16 mouse cellular contexts compared by ENCODE assay signal in the genomic region with DNA sequence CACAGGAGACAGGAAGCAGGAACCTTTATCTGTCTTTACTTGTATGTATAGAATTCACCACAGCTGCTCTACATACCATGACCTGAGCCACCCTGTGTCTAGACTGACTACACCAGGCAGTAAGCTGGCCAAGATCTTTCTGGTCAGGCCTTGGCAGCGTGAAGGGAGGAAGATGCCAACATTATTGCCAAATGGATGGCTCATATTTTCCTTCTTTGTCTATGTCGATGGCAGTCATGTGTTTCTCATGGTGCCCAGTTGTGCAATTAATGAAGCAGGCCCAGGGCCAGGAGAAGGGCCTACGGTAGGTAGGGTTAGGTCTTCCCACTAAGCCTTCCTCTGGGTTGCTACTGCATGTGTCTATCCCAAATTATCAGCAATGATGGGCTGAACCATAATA.
DNase-seq lines count a peak whose midpoint lies in the region; ATAC-seq and TF ChIP-seq lines count a peak whose summit lies in the region.
"Had no signal": no experiment of that assay in that cellular context is flagged by ENCODE, and none has a peak within 500 bp of the region (broad histone marks: within the 10 kb centered on the region; RNA-seq: fewer than 3 reads in every experiment).

No protein-coding gene starts in this region.

- H3K9me3 ChIP-seq in midbrain, postnatal 0 days (ENCODE audit: low read length): no peaks in the 10 kb centered on the region
- no peaks in the 10 kb centered on the region for H3K9me3 ChIP-seq in midbrain, embryonic 13.5 days
- no peaks in the 10 kb centered on the region for H3K9me3 ChIP-seq in intestine, postnatal 0 days (ENCODE audit: control insufficient read depth)
- H3K9me3 ChIP-seq: heart, embryonic 15.5 days; hindbrain, embryonic 10.5 days; intestine, embryonic 15.5 days; liver, embryonic 13.5 days; midbrain, embryonic 12.5 days had no signal

- WGBS in midbrain, postnatal 0 days: 93% methylated on average over 3 of the region's 3 CpGs
- whole genome bisulfite sequencing in midbrain, embryonic 13.5 days: 86% methylated on average over 3 of the region's 3 CpGs
- WGBS in intestine, postnatal 0 days: 90% methylated on average over 3 of the region's 3 CpGs

- H3K36me3 ChIP-seq in midbrain, postnatal 0 days (ENCODE audit: insufficient read depth, low read length): no peaks in the 10 kb centered on the region
- no peaks in the 10 kb centered on the region for H3K36me3 ChIP-seq in midbrain, embryonic 13.5 days
- H3K36me3 ChIP-seq in myocyte (ENCODE audit: control insufficient read depth, insufficient read depth): no peaks in the 10 kb centered on the region
- no peaks in the 10 kb centered on the region for H3K36me3 ChIP-seq in intestine, postnatal 0 days (ENCODE audit: control insufficient read depth, insufficient read depth)
- H3K36me3 ChIP-seq: heart, embryonic 15.5 days; hindbrain, embryonic 10.5 days; intestine, embryonic 15.5 days; liver, embryonic 13.5 days; midbrain, embryonic 12.5 days had no signal

- TF ChIP-seq POLR2A in myocyte (IDR thresholded peaks at IDR 0.05; ENCODE audit: insufficient read length, low read depth): no peak

- peak; percentile 39 for DNase-seq in gastrocnemius, adult 18-20 months (ENCODE audit: low spot score)
- DNase-seq in gastrocnemius, postnatal 14 days: no peak
- DNase-seq in midbrain, postnatal 0 days (ENCODE audit: low spot score): peak; percentile 25
- peak; percentile 53 for DNase-seq in adrenal gland, postnatal 25 days
- no peak for DNase-seq in layer of hippocampus, adult 8-10 months (ENCODE audit: low spot score in 2 of 2)
- DNase-seq: cerebellum, adult 8-10 months; liver, embryonic 13.5 days; thymus, adult 18-20 months had no signal

- H3K27ac ChIP-seq in midbrain, postnatal 0 days (ENCODE audit: low read depth, low read length): no peak overlapping the region
- H3K27ac ChIP-seq in midbrain, embryonic 13.5 days: no peak overlapping the region
- no peak overlapping the region for H3K27ac ChIP-seq in intestine, postnatal 0 days (ENCODE audit: low read depth, low read length)
- H3K27ac ChIP-seq: heart, embryonic 15.5 days; hindbrain, embryonic 10.5 days; intestine, embryonic 15.5 days; liver, embryonic 13.5 days; midbrain, embryonic 12.5 days had no signal

- H3K4me3 ChIP-seq in midbrain, postnatal 0 days (ENCODE audit: low read depth, low read length): no peak overlapping the region
- H3K4me3 ChIP-seq in midbrain, embryonic 13.5 days (replicated peaks): no peak overlapping the region
- H3K4me3 ChIP-seq in myocyte: no peak overlapping the region
- H3K4me3 ChIP-seq in intestine, postnatal 0 days (ENCODE audit: low read depth, low read length): no peak overlapping the region
- H3K4me3 ChIP-seq: heart, embryonic 15.5 days; hindbrain, embryonic 10.5 days; intestine, embryonic 15.5 days; liver, embryonic 13.5 days; midbrain, embryonic 12.5 days had no signal

- H3ac ChIP-seq in myocyte (ENCODE audit: control insufficient read depth, insufficient read length): no peak overlapping the region

- H3K27me3 ChIP-seq in midbrain, postnatal 0 days (ENCODE audit: insufficient read depth, low read length): no peaks in the 10 kb centered on the region
- H3K27me3 ChIP-seq in midbrain, embryonic 13.5 days: no peaks in the 10 kb centered on the region
- no peaks in the 10 kb centered on the region for H3K27me3 ChIP-seq in myocyte (ENCODE audit: control insufficient read depth, insufficient read depth, insufficient read length)
- H3K27me3 ChIP-seq in intestine, postnatal 0 days (replicated peaks; ENCODE audit: control insufficient read depth, insufficient read depth, low read length): no peaks in the 10 kb centered on the region
- H3K27me3 ChIP-seq: heart, embryonic 15.5 days; intestine, embryonic 15.5 days; liver, embryonic 13.5 days; midbrain, embryonic 12.5 days had no signal

- TF ChIP-seq CTCF in midbrain, postnatal 0 days (IDR thresholded peaks at IDR 0.05): no peak
- TF ChIP-seq CTCF in intestine, postnatal 0 days (IDR thresholded peaks at IDR 0.05; ENCODE audit: low read depth): no peak

- intact Hi-C loops in gastrocnemius, postnatal 14 days (cut with DNase I; ENCODE audit: low total_unique reads): no loop called here

- no peaks in the 10 kb centered on the region for H3K79me2 ChIP-seq in myocyte (ENCODE audit: control insufficient read depth, insufficient read depth)

- no peak overlapping the region for H3K4me2 ChIP-seq in midbrain, postnatal 0 days (ENCODE audit: low read depth, low read length, poor library complexity, severe bottlenecking)
- H3K4me2 ChIP-seq in midbrain, embryonic 13.5 days (replicated peaks): no peak overlapping the region
- no peak overlapping the region for H3K4me2 ChIP-seq in myocyte (ENCODE audit: low read depth)
- no peak overlapping the region for H3K4me2 ChIP-seq in intestine, postnatal 0 days (replicated peaks; ENCODE audit: low read depth)
- H3K4me2 ChIP-seq: heart, embryonic 15.5 days; intestine, embryonic 15.5 days; liver, embryonic 13.5 days; midbrain, embryonic 12.5 days had no signal

- no peaks in the 10 kb centered on the region for H3K4me1 ChIP-seq in midbrain, postnatal 0 days (ENCODE audit: insufficient read depth, low read length)
- no peaks in the 10 kb centered on the region for H3K4me1 ChIP-seq in midbrain, embryonic 13.5 days (replicated peaks)
- H3K4me1 ChIP-seq in intestine, postnatal 0 days (replicated peaks; ENCODE audit: control insufficient read depth, insufficient read depth, low read length): no peaks in the 10 kb centered on the region
- H3K4me1 ChIP-seq: heart, embryonic 15.5 days; hindbrain, embryonic 10.5 days; intestine, embryonic 15.5 days; liver, embryonic 13.5 days; midbrain, embryonic 12.5 days had no signal

- no peak for ATAC-seq in midbrain, postnatal 0 days (ENCODE audit: low FRiP score)
- ATAC-seq in midbrain, embryonic 13.5 days: no peak
- no peak for ATAC-seq in intestine, postnatal 0 days
- ATAC-seq: intestine, embryonic 15.5 days; lung, postnatal 0 days had no signal

- no peak overlapping the region for H3K9ac ChIP-seq in midbrain, postnatal 0 days (replicated peaks; ENCODE audit: low read length, poor library complexity, severe bottlenecking)
- no peak overlapping the region for H3K9ac ChIP-seq in midbrain, embryonic 13.5 days (replicated peaks)
- H3K9ac ChIP-seq in intestine, postnatal 0 days (ENCODE audit: low read depth, low read length): no peak overlapping the region
- H3K9ac ChIP-seq: heart, embryonic 15.5 days; intestine, embryonic 15.5 days; liver, embryonic 13.5 days; midbrain, embryonic 12.5 days had no signal

TF ChIP-seq in myocyte, 11 proteins besides CTCF, POLR2A, EP300 and RAD21:
- TF ChIP-seq CEBPB (IDR thresholded peaks at IDR 0.05; ENCODE audit: insufficient read depth, poor library complexity, severe bottlenecking) (peak; percentile 76), MYOD1 (IDR thresholded peaks at IDR 0.05; ENCODE audit: control insufficient read depth in 1 of 3, insufficient read length in 2 of 3, low read depth in 2 of 3) (no peak), MAX (IDR thresholded peaks at IDR 0.05; ENCODE audit: low read depth) (no peak), E2F4 (IDR thresholded peaks at IDR 0.05; ENCODE audit: insufficient read depth) (no peak), TCF3 (IDR thresholded peaks at IDR 0.05; ENCODE audit: insufficient read length, low read depth) (no peak), SRF (IDR thresholded peaks at IDR 0.05; ENCODE audit: control insufficient read depth, insufficient read length, low read depth) (no peak)

Comparison
In these comparisons a context has a peak if more than half of its experiments do, and no peak if none do; other contexts are left out.
1. DNase-seq: peak in gastrocnemius, adult 18-20 months (single experiment), midbrain, postnatal 0 days (single experiment) and adrenal gland, postnatal 25 days (single experiment); none in gastrocnemius, postnatal 14 days (single experiment) and layer of hippocampus, adult 8-10 months (0 of 2).